Mouse (Mus musculus): ENCODE measurements around the gene Atp5j. TPM values are rescaled to one million over a fixed set of nuclear protein-coding genes. Genes with fewer than 3 reads are reported as not detected.

The Atp5j gene
- polyA plus RNA-seq (2014; fragmentation: Illumina TruSeq; extraction: RNeasy Lipid Tissue Mini Kit (QIAGEN cat#74804); ENCODE audit: low read depth, low replicate concordance) = 2,063 TPM

DNA sequence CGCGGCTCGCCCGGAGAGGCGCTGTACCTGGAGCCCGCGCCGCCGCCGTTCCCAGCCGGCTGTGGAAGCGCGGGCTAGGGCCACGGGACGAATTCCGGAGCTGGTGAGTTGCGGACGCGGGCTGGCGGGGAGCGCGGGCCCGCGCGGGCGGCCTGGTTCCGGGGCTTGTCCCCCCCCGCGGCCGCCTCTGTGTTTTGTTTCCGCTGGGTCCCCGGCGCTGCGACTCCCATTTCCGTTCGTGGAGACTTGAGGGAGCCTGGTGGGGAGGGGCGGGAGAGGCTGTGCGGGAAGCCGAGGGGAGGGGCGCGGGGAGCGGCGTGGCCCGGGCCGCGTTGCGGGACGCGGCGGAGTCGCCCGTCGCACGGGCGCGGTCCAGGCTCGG lies at the start of gene Atp5j:
TSS of gene Atp5j (minus strand) at position 185 of the 382 bp plus-strand sequence.

DNA sequence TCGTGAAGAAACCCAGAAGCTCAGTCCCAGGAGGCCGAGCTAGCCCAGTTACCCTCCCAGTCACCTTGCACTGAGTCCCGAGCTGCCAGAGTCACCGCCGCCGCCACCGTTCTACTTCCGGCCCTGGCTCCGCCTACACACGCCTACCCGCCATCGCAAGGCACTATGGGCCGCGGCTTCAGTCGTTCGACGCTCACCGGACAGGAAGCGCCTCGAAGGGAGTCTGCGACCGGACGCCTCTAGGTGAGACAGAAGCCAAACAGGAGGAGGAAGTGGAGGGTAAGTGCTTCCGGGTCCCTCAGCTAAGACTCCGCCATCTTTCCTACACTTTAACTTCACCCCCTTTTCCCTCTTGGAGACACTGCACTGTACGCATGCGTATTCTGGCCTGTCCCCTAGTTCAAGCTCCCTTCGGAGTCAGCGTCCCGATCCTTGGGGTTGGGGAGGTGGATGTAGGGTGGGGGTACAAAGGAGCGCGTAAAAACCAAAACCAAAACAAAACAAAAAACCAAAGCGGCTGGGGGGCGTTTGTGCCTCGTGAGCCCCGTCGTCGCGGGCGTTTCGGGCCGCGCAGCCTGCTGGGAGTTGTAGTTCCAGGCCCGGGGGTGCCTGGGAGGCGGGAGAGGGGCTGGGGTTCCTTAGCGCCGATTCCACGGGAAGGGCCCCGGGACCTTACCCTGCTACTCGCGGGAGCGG lies 532 bp downstream of the Atp5j start, which contains the start of gene Gabpa:
TSS of gene Gabpa (plus strand) at position 181 of the 696 bp plus-strand sequence.

Other genes starting within 250 kb of the Atp5j start
- 65.5 TPM for gene Mrpl39, start 99.9 kb downstream of the Atp5j start, polyA plus RNA-seq (2014; fragmentation: Illumina TruSeq; extraction: RNeasy Lipid Tissue Mini Kit (QIAGEN cat#74804); ENCODE audit: low read depth, low replicate concordance)
- 109 TPM for gene Jam2, start 61.5 kb downstream of the Atp5j start, polyA plus RNA-seq (2014; fragmentation: Illumina TruSeq; extraction: RNeasy Lipid Tissue Mini Kit (QIAGEN cat#74804); ENCODE audit: low read depth, low replicate concordance)
- 37.1 TPM for gene Gabpa, start 700 bp downstream of the Atp5j start, polyA plus RNA-seq (2014; fragmentation: Illumina TruSeq; extraction: RNeasy Lipid Tissue Mini Kit (QIAGEN cat#74804); ENCODE audit: low read depth, low replicate concordance)

Measured in heart, adult 10 weeks (tissue).